Mouse (Mus musculus): ENCODE data around the gene Stxbp5. TPM values are rescaled to one million over a fixed set of nuclear protein-coding genes. Genes with fewer than 3 reads are reported as not detected.

Gene Stxbp5
- total and polyA plus RNA-seq, 3 experiments = 9.8 to 20.1 (median 11.2) TPM

- DNase-seq (ENCODE audit: extremely low read depth) = no peak
- H3K79me2 ChIP-seq (replicated peaks; ENCODE audit: control insufficient read depth, extremely low read depth, insufficient read depth, poor library complexity, severe bottlenecking) = no peaks in the 10 kb centered on the region
- no peak overlapping the region for H3K4me3 ChIP-seq (replicated peaks in 1 of 3; ENCODE audit: low read depth in 2 of 3, low read length in 2 of 3, poor library complexity in 1 of 3)
- H3K4me2 ChIP-seq (ENCODE audit: insufficient read depth, low read depth, poor library complexity, severe bottlenecking) = no peak overlapping the region
- no peaks in the 10 kb centered on the region for H3K36me3 ChIP-seq (replicated peaks in 1 of 2; ENCODE audit: control insufficient read depth in 1 of 2, insufficient read depth in 1 of 2, low read length in 1 of 2)
- H3K4me1 ChIP-seq (ENCODE audit: control insufficient read depth in 1 of 2, insufficient read depth in 2 of 2) = peaks cover 0 to 9% of the 10 kb centered on the region in 2 experiments; a peak in 1 of 4 replicates
- H3K27me3 ChIP-seq (replicated peaks) = no peaks in the 10 kb centered on the region
- dilution Hi-C loops (cut with MboI; ENCODE audit: extremely low pct_ligation_motif_present, extremely low pct_unique_long_range_greater_than_20kb, low sequenced_read_pairs) (no loop called here), in situ Hi-C loops (cut with MboI; ENCODE audit: low pct_ligation_motif_present, low pct_unique_long_range_greater_than_20kb, low sequenced_read_pairs) (no loop called here)
- TF ChIP-seq CHD1 (IDR thresholded peaks at IDR 0.05; ENCODE audit: low read depth, low read length) (no peak), GABPA (IDR thresholded peaks at IDR 0.05; ENCODE audit: insufficient replicate concordance, low read depth, low read length) (no peak), ZC3H11A (IDR thresholded peaks at IDR 0.05; ENCODE audit: low read depth, low read length) (no peak), ZMIZ1 (IDR thresholded peaks at IDR 0.05; ENCODE audit: low read depth, low read length) (no peak), MYC (IDR thresholded peaks at IDR 0.05; ENCODE audit: low read depth, low read length) (no peak), CTCF (conservative IDR thresholded peaks at IDR 0.05 in 1 of 2, IDR thresholded peaks at IDR 0.05 in 1 of 2; ENCODE audit: low read depth in 2 of 2, low read length in 2 of 2) (no peak), NRF1 (IDR thresholded peaks at IDR 0.05; ENCODE audit: low read depth, low read length) (no peak), ELF1 (IDR thresholded peaks at IDR 0.05; ENCODE audit: low read depth, low read length) (no peak), POLR2AphosphoS2 (IDR thresholded peaks at IDR 0.05; ENCODE audit: low read depth, low read length) (no peak), SIN3A (IDR thresholded peaks at IDR 0.05; ENCODE audit: low read length) (no peak), IRF4 (IDR thresholded peaks at IDR 0.05; ENCODE audit: low read depth, low read length) (no peak), KAT2A (IDR thresholded peaks at IDR 0.05; ENCODE audit: insufficient replicate concordance, low read length) (no peak), ZNF384 (IDR thresholded peaks at IDR 0.05; ENCODE audit: low read depth, low read length) (no peak), USF2 (conservative IDR thresholded peaks at IDR 0.05; ENCODE audit: low read depth, low read length) (no peak), USF1 (IDR thresholded peaks at IDR 0.05; ENCODE audit: low read depth, low read length) (no peak), UBTF (IDR thresholded peaks at IDR 0.05; ENCODE audit: low read depth, low read length) (no peak), TBP (conservative IDR thresholded peaks at IDR 0.05; ENCODE audit: low read depth, low read length) (no peak)
- H3K27ac ChIP-seq (ENCODE audit: insufficient read depth, low read depth) = no peak overlapping the region
- no peak overlapping the region for H3K9ac ChIP-seq (ENCODE audit: insufficient read depth, low read depth)
- H3K9me3 ChIP-seq (replicated peaks; ENCODE audit: low read length) = no peaks in the 10 kb centered on the region
These were observed 11.5 kb upstream of the Stxbp5 start for GRCm38 (mm10) chr10:9912395-9912794.

GRCm38 (mm10) chr10:9907919-9908502, 7.1 kb upstream of the Stxbp5 start:
- Histone ChIP-seq H3K4me2 (ENCODE audit: insufficient read depth, low read depth, poor library complexity, severe bottlenecking) (no peak overlapping the region), H3K4me3 (replicated peaks in 1 of 3; ENCODE audit: low read depth in 2 of 3, low read length in 2 of 3, poor library complexity in 1 of 3) (no peak overlapping the region), H3K27ac (ENCODE audit: insufficient read depth, low read depth) (no peak overlapping the region), H3K9me3 (replicated peaks; ENCODE audit: low read length) (no peaks in the 10 kb centered on the region), H3K4me1 (ENCODE audit: control insufficient read depth in 1 of 2, insufficient read depth in 2 of 2) (peaks cover 4 to 22% of the 10 kb centered on the region in 2 experiments; a peak in 3 of 4 replicates), H3K27me3 (replicated peaks) (no peaks in the 10 kb centered on the region), H3K79me2 (replicated peaks; ENCODE audit: control insufficient read depth, extremely low read depth, insufficient read depth, poor library complexity, severe bottlenecking) (no peaks in the 10 kb centered on the region), H3K9ac (ENCODE audit: insufficient read depth, low read depth) (no peak overlapping the region), H3K36me3 (replicated peaks in 1 of 2; ENCODE audit: control insufficient read depth in 1 of 2, insufficient read depth in 1 of 2, low read length in 1 of 2) (no peaks in the 10 kb centered on the region)
- no peak for DNase-seq (ENCODE audit: extremely low read depth)
- in situ Hi-C loops (cut with MboI; ENCODE audit: low pct_ligation_motif_present, low pct_unique_long_range_greater_than_20kb, low sequenced_read_pairs) (no loop called here), dilution Hi-C loops (cut with MboI; ENCODE audit: extremely low pct_ligation_motif_present, extremely low pct_unique_long_range_greater_than_20kb, low sequenced_read_pairs) (no loop called here)
- TF ChIP-seq JUND (conservative IDR thresholded peaks at IDR 0.05; ENCODE audit: low read depth, low read length) = no peak
- TF ChIP-seq USF2 (conservative IDR thresholded peaks at IDR 0.05; ENCODE audit: low read depth, low read length) = no peak
- TF ChIP-seq SMC3 (IDR thresholded peaks at IDR 0.05; ENCODE audit: low read depth, low read length) = no peak
- no peak for TF ChIP-seq E2F4 (IDR thresholded peaks at IDR 0.05; ENCODE audit: insufficient replicate concordance, low read depth, low read length)
- no peak for TF ChIP-seq UBTF (IDR thresholded peaks at IDR 0.05; ENCODE audit: low read depth, low read length)
- no peak for TF ChIP-seq POLR2AphosphoS2 (IDR thresholded peaks at IDR 0.05; ENCODE audit: low read depth, low read length)
- no peak for TF ChIP-seq MAX (IDR thresholded peaks at IDR 0.05; ENCODE audit: low read length)
- no peak for TF ChIP-seq MYC (IDR thresholded peaks at IDR 0.05; ENCODE audit: low read depth, low read length)
- no peak for TF ChIP-seq CTCF (conservative IDR thresholded peaks at IDR 0.05 in 1 of 2, IDR thresholded peaks at IDR 0.05 in 1 of 2; ENCODE audit: low read depth in 2 of 2, low read length in 2 of 2)
- TF ChIP-seq ELF1 (IDR thresholded peaks at IDR 0.05; ENCODE audit: low read depth, low read length) = no peak
- no peak for TF ChIP-seq ETS1 (conservative IDR thresholded peaks at IDR 0.05; ENCODE audit: low read depth, low read length)
- no peak for TF ChIP-seq ZC3H11A (IDR thresholded peaks at IDR 0.05; ENCODE audit: low read depth, low read length)
- no peak for TF ChIP-seq ZKSCAN1 (IDR thresholded peaks at IDR 0.05; ENCODE audit: borderline replicate concordance, low read depth, low read length)
- TF ChIP-seq GABPA (IDR thresholded peaks at IDR 0.05; ENCODE audit: insufficient replicate concordance, low read depth, low read length) = no peak
- no peak for TF ChIP-seq ZMIZ1 (IDR thresholded peaks at IDR 0.05; ENCODE audit: low read depth, low read length)
- no peak for TF ChIP-seq CHD2 (IDR thresholded peaks at IDR 0.05; ENCODE audit: low read length)
- TF ChIP-seq POLR2A (IDR thresholded peaks at IDR 0.05; ENCODE audit: low read depth, low read length) = no peak
- TF ChIP-seq RCOR1 (conservative IDR thresholded peaks at IDR 0.05; ENCODE audit: low read depth, low read length) = no peak
- no peak for TF ChIP-seq SIN3A (IDR thresholded peaks at IDR 0.05; ENCODE audit: low read length)
